Mouse (Mus musculus): ENCODE results near the gene Galk2. TPM values are rescaled to one million over a fixed set of nuclear protein-coding genes. Genes with fewer than 3 reads are reported as not detected.

Galk2 gene
- polyA plus RNA-seq, 1 experiment from 2014 or later, result 33.7 TPM

DNA sequence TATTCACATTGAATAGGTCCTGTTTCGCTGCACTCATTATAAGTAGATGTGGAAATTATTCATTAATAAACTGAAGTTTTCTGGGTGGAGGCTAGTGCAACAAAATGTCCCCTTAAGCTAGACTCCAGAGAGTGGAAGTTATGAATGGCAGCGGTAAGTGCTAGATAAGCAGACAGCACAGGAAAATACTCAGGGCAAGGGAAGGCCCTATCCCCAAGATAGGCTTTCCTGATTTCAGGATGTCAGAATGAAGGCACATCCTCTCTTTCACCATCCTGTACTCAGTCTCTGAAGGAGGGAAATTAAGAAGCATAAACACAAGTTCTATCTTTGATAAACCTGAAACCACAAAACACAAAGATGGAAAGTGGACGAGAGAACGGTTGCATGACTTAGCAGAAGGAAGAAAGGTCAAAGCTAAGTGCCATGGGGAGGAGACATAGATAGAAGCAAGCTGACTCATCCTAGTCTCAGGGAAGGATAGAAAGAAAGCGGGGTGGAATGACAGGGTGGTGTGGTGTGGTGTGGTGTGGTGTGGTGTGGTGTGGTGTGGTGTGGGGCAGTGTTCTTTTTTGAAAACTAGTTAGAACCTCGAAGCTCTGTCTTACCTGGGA lies 42.0 kb downstream of the Galk2 start:
- WGBS, result 46% methylated on average over 6 of the region's 6 CpGs
- Histone ChIP-seq H3K4me2 (no peak overlapping the region), H3K4me1 (peaks cover 12% of the 10 kb centered on the region), H3K4me3 (no peak overlapping the region), H3K27ac (replicated peaks) (peak overlapping the region; percentile 53), H3K36me3 (peaks cover 19% of the 10 kb centered on the region), H3K27me3 (replicated peaks) (no peaks in the 10 kb centered on the region), H3K9me3 (no peaks in the 10 kb centered on the region), H3K9ac (no peak overlapping the region)
- ATAC-seq (ENCODE audit: extremely low read depth, insufficient number of reproducible peaks, low FRiP score, low TSS enrichment), result peak; percentile 82

DNA sequence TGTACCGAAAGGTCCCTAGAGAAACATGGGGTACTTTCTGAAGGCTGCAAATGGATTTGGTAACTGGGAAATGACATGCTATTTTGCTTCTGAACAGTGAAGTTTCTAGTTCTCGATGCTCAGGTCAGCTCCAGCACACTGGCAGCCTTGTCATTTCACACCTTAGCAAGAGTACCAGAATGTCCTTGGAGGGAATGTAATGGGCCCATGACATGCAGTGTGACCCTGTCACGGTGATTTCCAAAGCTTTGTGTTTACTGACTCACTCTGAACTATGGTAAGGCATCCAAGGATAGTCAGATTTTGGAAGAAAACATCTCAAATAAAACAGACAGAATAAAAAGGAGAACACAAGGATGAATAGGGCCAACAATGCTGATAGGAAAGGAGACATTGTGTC lies 42.5 kb downstream of the Galk2 start:
- Histone ChIP-seq H3K36me3 (peaks cover 21% of the 10 kb centered on the region), H3K27me3 (replicated peaks) (no peaks in the 10 kb centered on the region), H3K4me1 (peaks cover 12% of the 10 kb centered on the region), H3K9ac (no peak overlapping the region), H3K9me3 (no peaks in the 10 kb centered on the region), H3K4me2 (no peak overlapping the region), H3K4me3 (no peak overlapping the region), H3K27ac (replicated peaks) (0 out of 2 replicates have a peak overlapping the region, but pooled peaks have one; percentile 13)
- no peak for ATAC-seq (ENCODE audit: extremely low read depth, insufficient number of reproducible peaks, low FRiP score, low TSS enrichment)
- WGBS, result 70% methylated on average over 3 of the region's 3 CpGs

DNA sequence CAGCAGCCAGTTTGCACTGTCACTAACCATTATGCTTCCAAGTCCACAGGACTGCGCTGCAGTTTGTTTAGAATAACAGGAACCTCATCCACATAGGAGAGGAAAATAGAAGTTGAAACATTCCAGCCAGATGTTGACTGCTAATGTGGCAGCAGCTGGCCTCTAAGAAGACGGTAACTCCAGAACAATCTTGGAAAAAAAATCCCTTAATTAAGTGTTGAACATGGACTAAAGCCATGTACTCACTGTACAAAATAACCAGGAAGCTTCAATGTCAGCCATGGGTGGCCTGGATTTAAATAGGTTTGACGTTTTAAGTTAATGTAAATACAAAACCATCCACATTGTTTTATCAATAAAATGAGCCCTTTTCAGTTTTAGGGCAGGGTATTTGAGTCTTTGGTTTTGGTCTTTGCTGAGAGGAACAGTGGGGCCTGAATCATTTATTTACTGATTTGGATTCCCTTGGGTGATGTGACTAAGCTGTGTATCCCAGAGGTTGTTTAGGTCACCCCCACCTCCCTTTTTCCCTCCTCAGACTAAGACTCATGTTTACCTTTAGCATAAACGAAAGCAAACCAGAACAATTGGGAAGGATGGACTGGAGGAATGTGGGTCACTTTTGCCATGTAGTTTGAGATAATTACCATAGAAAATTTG lies 47.6 kb downstream of the Galk2 start:
- H3K4me2 ChIP-seq, result no peak overlapping the region
- H3K4me1 ChIP-seq, result peaks cover under 1% of the 10 kb centered on the region; the same call in 1 of the 2 replicates
- H3K36me3 ChIP-seq, result peaks cover 19% of the 10 kb centered on the region
- no peak overlapping the region for H3K4me3 ChIP-seq
- no peaks in the 10 kb centered on the region for H3K27me3 ChIP-seq (replicated peaks)
- H3K9ac ChIP-seq, result no peak overlapping the region
- no peak for ATAC-seq (ENCODE audit: extremely low read depth, insufficient number of reproducible peaks, low FRiP score, low TSS enrichment)
- no peaks in the 10 kb centered on the region for H3K9me3 ChIP-seq
- WGBS, result 80% methylated on average over 4 of the region's 4 CpGs
- H3K27ac ChIP-seq (replicated peaks), result no peak overlapping the region

DNA sequence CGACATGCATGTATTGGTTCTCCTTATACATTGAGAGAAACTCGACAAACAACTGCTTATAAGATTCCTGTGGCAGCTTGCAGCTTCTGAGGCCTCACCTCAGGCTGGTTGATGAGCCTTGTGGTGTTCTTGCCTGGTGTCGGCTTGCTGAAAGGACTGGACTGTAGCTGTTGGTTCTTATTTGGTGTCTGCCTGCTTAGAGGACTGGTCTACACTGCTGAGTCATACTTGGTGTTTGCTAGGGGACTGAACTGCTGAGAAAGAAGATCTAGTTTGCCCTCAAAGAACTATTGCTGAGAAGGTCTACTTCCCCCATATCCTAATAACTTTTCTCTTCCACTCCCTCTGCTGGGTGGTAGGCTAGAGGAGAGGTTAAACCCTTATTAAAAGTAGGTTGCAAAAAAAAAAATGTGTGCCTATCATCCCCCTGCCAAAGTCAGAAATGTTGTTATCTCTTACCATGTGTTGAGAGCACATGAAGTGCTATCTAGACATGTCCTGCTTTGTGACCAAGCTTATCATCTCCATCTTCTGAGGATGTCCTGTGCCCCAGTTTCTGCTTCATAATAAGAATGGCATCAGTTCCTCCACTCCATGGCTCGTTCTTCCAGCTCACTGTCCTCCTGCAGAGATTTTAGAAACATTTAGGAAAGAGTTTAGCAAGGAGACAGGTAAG lies 48.8 kb downstream of the Galk2 start:
- Histone ChIP-seq H3K27me3 (replicated peaks) (no peaks in the 10 kb centered on the region), H3K4me3 (no peak overlapping the region), H3K4me1 (no peaks in the 10 kb centered on the region), H3K27ac (replicated peaks) (no peak overlapping the region), H3K36me3 (peaks cover 19% of the 10 kb centered on the region), H3K9me3 (no peaks in the 10 kb centered on the region), H3K4me2 (no peak overlapping the region), H3K9ac (no peak overlapping the region)
- WGBS, result 76% methylated on average over 4 of the region's 4 CpGs
- ATAC-seq (ENCODE audit: extremely low read depth, insufficient number of reproducible peaks, low FRiP score, low TSS enrichment), result no peak

DNA sequence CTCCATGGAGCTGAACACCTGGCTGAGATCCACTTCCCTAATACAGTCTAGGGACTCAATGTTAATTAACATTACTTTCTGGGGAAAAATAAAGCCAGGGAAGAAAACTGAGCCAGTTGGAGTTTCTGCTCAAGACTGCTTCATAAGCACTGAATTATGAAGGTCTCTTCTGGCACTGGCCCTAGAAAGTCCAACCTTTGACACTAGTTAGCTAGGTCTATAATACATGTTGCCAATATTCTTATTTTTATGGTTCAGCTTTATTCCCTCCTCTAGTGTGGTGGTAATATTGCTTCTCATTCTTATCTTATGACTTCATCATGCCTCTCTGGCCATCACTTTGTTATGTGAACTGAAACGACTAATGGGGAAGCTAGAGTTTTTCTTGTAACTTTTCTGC lies 55.3 kb downstream of the Galk2 start:
- no peaks in the 10 kb centered on the region for H3K9me3 ChIP-seq
- H3K4me3 ChIP-seq, result no peak overlapping the region
- ATAC-seq (ENCODE audit: extremely low read depth, insufficient number of reproducible peaks, low FRiP score, low TSS enrichment), result no peak
- 65% methylated on average over 1 of the region's 1 CpGs for WGBS
- H3K4me1 ChIP-seq, result no peaks in the 10 kb centered on the region
- H3K4me2 ChIP-seq, result no peak overlapping the region
- H3K9ac ChIP-seq, result no peak overlapping the region
- no peaks in the 10 kb centered on the region for H3K27me3 ChIP-seq (replicated peaks)
- no peaks in the 10 kb centered on the region for H3K36me3 ChIP-seq
- no peak overlapping the region for H3K27ac ChIP-seq (replicated peaks)

DNA sequence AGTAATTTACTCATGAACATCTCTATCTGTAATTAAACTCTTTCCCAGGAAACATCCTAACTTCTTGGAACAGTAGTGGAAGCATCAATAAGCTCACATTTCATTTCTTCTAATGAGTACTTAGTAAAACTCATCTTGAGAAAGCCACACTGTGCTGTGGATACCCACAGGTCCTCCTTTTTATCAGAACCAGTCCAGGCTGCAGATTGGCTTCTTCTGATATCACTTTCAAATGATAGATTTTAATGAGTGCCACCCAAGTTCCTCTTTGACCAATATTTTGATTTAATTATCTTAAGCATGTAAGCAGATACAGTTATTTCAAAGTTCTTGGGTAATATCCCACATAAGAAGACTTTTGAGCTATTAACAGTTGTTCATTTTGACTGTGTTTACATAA lies 55.8 kb downstream of the Galk2 start:
- no peak overlapping the region for H3K9ac ChIP-seq
- H3K4me3 ChIP-seq, result no peak overlapping the region
- H3K4me1 ChIP-seq, result no peaks in the 10 kb centered on the region
- H3K9me3 ChIP-seq, result no peaks in the 10 kb centered on the region
- no peak for ATAC-seq (ENCODE audit: extremely low read depth, insufficient number of reproducible peaks, low FRiP score, low TSS enrichment)
- no peak overlapping the region for H3K4me2 ChIP-seq
- H3K27me3 ChIP-seq (replicated peaks), result no peaks in the 10 kb centered on the region
- no peak overlapping the region for H3K27ac ChIP-seq (replicated peaks)
- no peaks in the 10 kb centered on the region for H3K36me3 ChIP-seq

DNA sequence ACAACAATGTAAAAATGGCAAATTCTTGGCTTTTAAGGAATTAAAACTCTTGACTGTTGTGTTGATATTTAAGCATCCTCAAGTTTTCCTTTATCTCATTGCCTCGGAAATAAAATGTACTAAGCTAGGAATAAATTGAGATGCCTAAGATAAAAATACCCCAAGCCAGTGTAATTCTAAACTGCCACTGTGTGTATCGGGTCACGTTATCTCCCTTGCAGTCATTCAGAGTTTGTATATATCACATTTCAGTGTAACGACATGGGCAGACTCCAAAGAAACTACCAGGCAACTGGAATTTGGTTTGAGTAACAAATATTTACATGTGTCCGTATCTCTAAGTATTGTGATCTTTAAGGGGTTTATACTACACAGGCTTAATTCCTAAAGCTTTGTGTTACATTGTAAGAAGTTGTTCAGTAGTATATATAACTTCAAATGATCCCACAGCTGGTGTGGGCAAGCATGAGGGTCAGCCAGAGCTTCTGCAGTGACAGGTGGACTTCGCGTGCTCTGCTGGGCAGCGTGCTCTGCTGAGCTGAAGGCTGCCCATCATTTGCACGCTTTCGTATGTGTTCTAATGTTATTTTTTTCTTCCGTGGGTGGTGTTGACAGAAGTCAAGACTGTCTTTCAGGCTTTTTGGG lies 57.9 kb downstream of the Galk2 start:
- H3K9ac ChIP-seq, result no peak overlapping the region
- ATAC-seq (ENCODE audit: extremely low read depth, insufficient number of reproducible peaks, low FRiP score, low TSS enrichment), result no peak
- H3K9me3 ChIP-seq, result no peaks in the 10 kb centered on the region
- no peaks in the 10 kb centered on the region for H3K4me1 ChIP-seq
- H3K4me3 ChIP-seq, result no peak overlapping the region
- H3K27ac ChIP-seq (replicated peaks), result no peak overlapping the region
- no peak overlapping the region for H3K4me2 ChIP-seq
- 64% methylated on average over 11 of the region's 11 CpGs for WGBS
- no peaks in the 10 kb centered on the region for H3K27me3 ChIP-seq (replicated peaks)
- H3K36me3 ChIP-seq, result peaks cover 12% of the 10 kb centered on the region

DNA sequence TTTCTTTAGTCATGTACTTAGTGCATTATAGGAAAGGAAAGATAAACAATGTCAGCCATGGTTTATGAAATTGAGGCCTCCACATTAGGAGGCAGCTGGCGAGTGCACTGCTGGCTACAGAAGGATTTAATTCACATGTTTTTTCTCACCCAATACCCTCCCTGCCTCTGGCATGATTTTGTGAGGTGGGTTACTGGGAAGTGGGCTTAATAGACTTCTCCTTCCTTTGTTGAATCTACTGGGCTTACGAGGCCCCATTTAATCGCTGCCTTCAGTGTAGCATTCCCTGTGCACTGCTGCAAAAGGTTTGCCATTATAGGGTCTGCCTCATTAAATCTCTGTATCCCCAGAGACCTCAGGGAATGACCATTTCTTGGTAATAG lies 58.4 kb downstream of the Galk2 start:
- WGBS, result 92% methylated on average over 3 of the region's 3 CpGs
- Histone ChIP-seq H3K4me2 (no peak overlapping the region), H3K27me3 (replicated peaks) (no peaks in the 10 kb centered on the region), H3K27ac (replicated peaks) (no peak overlapping the region), H3K36me3 (peaks cover 16% of the 10 kb centered on the region), H3K9ac (no peak overlapping the region), H3K4me1 (no peaks in the 10 kb centered on the region), H3K4me3 (no peak overlapping the region), H3K9me3 (no peaks in the 10 kb centered on the region)
- ATAC-seq (ENCODE audit: extremely low read depth, insufficient number of reproducible peaks, low FRiP score, low TSS enrichment), result no peak

DNA sequence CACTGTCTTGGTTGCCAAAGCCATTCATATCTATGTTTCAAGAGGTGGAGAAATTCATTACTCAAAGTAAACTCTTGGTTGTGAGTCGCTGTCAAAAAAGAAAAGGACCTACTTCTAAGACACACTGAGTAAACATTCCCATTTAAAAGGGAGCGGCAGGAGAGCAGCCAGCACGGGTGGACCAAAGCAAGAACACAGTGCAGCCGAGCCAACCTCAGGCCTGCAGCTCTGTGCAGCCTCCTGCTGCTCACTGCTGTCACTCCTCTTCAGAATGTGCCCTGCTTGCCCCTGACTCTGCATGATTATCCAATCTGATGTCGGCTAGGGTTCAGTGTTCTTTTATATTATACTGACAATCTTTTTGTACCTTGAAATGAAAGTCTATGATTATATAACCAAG lies 62.4 kb downstream of the Galk2 start:
- ATAC-seq (ENCODE audit: extremely low read depth, insufficient number of reproducible peaks, low FRiP score, low TSS enrichment), result no peak
- peaks cover 23% of the 10 kb centered on the region for H3K4me1 ChIP-seq
- H3K9me3 ChIP-seq, result no peaks in the 10 kb centered on the region
- no peak overlapping the region for H3K27ac ChIP-seq (replicated peaks)
- H3K9ac ChIP-seq, result no peak overlapping the region
- H3K27me3 ChIP-seq (replicated peaks), result no peaks in the 10 kb centered on the region
- WGBS, result 76% methylated on average over 5 of the region's 5 CpGs
- H3K36me3 ChIP-seq, result peaks cover 16% of the 10 kb centered on the region
- no peak overlapping the region for H3K4me3 ChIP-seq
- H3K4me2 ChIP-seq, result no peak overlapping the region

DNA sequence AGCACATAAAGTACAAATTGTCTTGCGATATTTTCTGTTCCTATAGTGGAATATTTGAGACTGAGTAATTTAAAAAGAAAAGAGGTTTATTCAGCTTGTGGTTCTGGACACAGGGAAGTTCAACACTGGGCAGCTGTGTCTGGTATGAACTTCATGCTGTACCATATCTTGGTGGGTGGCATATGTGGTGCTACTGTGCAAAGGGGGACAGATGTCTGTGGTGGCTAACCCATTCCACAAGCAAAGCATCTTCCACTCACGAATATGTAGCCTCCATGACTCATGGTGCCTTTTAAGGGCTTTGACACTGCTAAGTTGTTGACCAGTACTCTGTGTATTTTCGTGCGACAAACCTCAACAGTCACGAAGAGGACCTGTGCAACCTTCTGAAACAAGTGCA lies 63.2 kb downstream of the Galk2 start:
- Histone ChIP-seq H3K4me2 (no peak overlapping the region), H3K9ac (no peak overlapping the region), H3K27me3 (replicated peaks) (no peaks in the 10 kb centered on the region), H3K4me1 (peaks cover 23% of the 10 kb centered on the region), H3K4me3 (no peak overlapping the region), H3K9me3 (no peaks in the 10 kb centered on the region), H3K27ac (replicated peaks) (no peak overlapping the region), H3K36me3 (peaks cover 16% of the 10 kb centered on the region)
- no peak for ATAC-seq (ENCODE audit: extremely low read depth, insufficient number of reproducible peaks, low FRiP score, low TSS enrichment)
- 86% methylated on average over 5 of the region's 5 CpGs for WGBS

DNA sequence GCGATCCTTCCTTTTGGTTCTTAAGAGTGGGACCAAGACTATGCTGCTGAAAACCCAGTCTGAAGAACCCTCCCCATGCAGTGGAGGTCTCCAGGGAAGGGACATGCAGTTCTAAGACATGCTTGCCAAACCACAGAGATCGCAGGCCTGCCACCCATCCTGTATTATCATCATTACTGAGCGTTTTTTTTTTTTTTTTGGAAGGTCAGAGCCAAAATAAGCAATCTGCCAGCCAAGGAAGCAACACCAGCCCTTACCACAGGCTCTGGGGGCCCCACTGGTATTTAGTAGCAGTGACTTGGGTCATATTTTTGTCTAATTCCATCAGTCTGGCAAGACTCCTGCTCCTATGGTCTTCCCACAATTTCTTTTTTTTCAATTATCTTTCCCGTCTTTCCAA lies 64.0 kb downstream of the Galk2 start:
- Histone ChIP-seq H3K4me2 (no peak overlapping the region), H3K4me3 (no peak overlapping the region), H3K27me3 (replicated peaks) (no peaks in the 10 kb centered on the region), H3K27ac (replicated peaks) (0 out of 2 replicates have a peak overlapping the region, but pooled peaks have one; percentile 5), H3K9ac (no peak overlapping the region), H3K9me3 (no peaks in the 10 kb centered on the region), H3K36me3 (peaks cover 16% of the 10 kb centered on the region), H3K4me1 (peaks cover 23% of the 10 kb centered on the region)
- no peak for ATAC-seq (ENCODE audit: extremely low read depth, insufficient number of reproducible peaks, low FRiP score, low TSS enrichment)
- 62% methylated on average over 4 of the region's 4 CpGs for WGBS
